Mouse (Mus musculus) heart, embryonic 15.5 days (tissue): Measurements from ENCODE around the gene Skiv2l. TPM values are rescaled to one million over a fixed set of nuclear protein-coding genes. Genes with fewer than 3 reads are reported as not detected.

ENCODE experiments used
- ATAC-seq: fragments of 200-750 bp; cut with Nextera tagmentation; replicated peaks from 2 replicates; pipeline ENCODE4 v1.8.0; 2017; ENCODE audit warnings: low read depth, moderate TSS enrichment; ENCODE audit not compliant: insufficient number of reproducible peaks, insufficient read depth, low FRiP score
- H3K27ac ChIP-seq: fragments of 300-500 bp; sonication (generic); 2 replicates; pipeline ENCODE4 v1.5.1; 2015; ENCODE audit warnings: mild to moderate bottlenecking, inconsistent platforms
- H3K27me3 ChIP-seq: fragments of 300-500 bp; sonication (generic); 2 replicates; pipeline ENCODE4 v1.6.1; 2015; ENCODE audit warnings: inconsistent platforms
- H3K36me3 ChIP-seq: fragments of 300-500 bp; sonication (generic); 2 replicates; pipeline ENCODE4 v1.6.1; 2015; ENCODE audit warnings: mild to moderate bottlenecking, inconsistent platforms
- H3K4me1 ChIP-seq: fragments of 300-500 bp; sonication (generic); replicated peaks from 2 replicates; pipeline ENCODE4 v1.6.1; 2015; ENCODE audit warnings: inconsistent platforms
- H3K4me2 ChIP-seq: fragments of 300-500 bp; sonication (generic); 2 replicates; pipeline ENCODE4 v1.6.1; 2015; ENCODE audit warnings: inconsistent platforms, mild to moderate bottlenecking, moderate library complexity
- H3K4me3 ChIP-seq: fragments of 300-500 bp; sonication (generic); 2 replicates; pipeline ENCODE4 v1.5.1; 2015; ENCODE audit warnings: mild to moderate bottlenecking, inconsistent platforms
- H3K9ac ChIP-seq: fragments of 300-500 bp; sonication (generic); 2 replicates; pipeline ENCODE4 v1.6.1; 2015; ENCODE audit warnings: mild to moderate bottlenecking, inconsistent platforms
- H3K9me3 ChIP-seq: fragments of 300-500 bp; sonication (generic); replicated peaks from 2 replicates; pipeline ENCODE4 v1.6.1; 2016; ENCODE audit warnings: inconsistent platforms
- WGBS: fragments of 180-500 bp; shearing (Covaris S2); methylation state at CpG from one replicate; pipeline ENCODE4 v1.1.7; 2015; ENCODE audit warnings: mixed read lengths; 5-methylcytosine and 5-hydroxymethylcytosine counted together
- polyA plus RNA-seq: library from polyadenylated mRNA; unstranded; fragments of >200 nt; fragmentation: Nextera tagmentation; extraction: Ambion mirVana; gene quantifications from 2 replicates; pipeline ENCODE4 v1.2.1, GENCODE M21; 2015

Gene Skiv2l
- polyA plus RNA-seq = 23.6 and 35.9 TPM in 2 replicates

DNA sequence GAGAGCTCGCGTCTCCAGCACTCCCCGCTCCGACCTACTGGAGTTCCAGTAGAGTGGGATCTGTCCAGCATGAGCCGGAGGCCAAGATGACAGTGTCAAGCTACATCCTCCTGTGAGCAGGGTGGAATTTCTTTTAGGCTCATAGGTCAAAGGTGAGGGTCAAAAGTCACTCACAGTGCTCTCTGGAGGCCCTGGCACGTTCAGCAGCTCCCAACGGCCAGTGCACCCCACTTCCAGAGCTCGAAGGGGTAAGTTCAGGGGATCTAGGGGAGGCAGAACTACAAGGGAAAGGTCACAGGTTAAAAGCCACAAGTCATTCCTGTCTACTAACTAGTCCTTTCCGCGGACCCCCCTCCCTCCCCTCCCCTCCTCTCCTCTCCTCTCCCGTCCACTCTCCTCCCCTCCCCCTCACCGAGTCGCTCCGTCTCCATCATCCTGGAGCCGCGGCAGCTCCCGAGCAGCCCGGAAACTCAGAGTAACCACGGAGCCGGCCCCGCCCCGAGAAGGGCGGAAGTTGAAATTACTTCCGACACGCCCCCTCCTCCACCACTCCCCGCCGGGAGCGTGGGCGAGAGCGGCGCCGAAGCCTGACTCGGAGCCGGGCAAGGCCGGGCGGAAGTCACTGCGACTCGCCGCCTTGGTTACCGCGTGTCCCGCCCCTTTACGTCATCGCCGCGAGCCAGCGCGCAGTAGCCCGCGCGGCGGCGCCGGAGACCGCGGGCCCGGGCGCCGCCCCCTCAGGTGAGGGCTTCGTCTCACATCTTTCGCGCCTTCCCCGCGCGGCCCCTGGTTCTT is at the start of gene Skiv2l, which contains the start of gene Nelfe:
Gene Skiv2l (minus strand): TSS at position 489 of the 795 bp plus-strand sequence.
Gene Nelfe (plus strand): TSS at position 670 of the 795 bp plus-strand sequence.
- Histone ChIP-seq H3K4me2 (peak within 1 kb of the TSS; percentile 98), H3K9ac (peak within 1 kb of the TSS; percentile 94), H3K4me3 (peak within 1 kb of the TSS; percentile 99), H3K27ac (peak within 1 kb of the TSS; percentile 60), H3K9me3 (no peaks in the 10 kb centered on the region), H3K4me1 (peaks cover 19% of the 10 kb centered on the region), H3K27me3 (no peaks in the 10 kb centered on the region), H3K36me3 (peaks cover 41% of the 10 kb centered on the region)
- under 1% methylated on average over 60 of the region's 65 CpGs for WGBS
- ATAC-seq = peak; percentile 98

DNA sequence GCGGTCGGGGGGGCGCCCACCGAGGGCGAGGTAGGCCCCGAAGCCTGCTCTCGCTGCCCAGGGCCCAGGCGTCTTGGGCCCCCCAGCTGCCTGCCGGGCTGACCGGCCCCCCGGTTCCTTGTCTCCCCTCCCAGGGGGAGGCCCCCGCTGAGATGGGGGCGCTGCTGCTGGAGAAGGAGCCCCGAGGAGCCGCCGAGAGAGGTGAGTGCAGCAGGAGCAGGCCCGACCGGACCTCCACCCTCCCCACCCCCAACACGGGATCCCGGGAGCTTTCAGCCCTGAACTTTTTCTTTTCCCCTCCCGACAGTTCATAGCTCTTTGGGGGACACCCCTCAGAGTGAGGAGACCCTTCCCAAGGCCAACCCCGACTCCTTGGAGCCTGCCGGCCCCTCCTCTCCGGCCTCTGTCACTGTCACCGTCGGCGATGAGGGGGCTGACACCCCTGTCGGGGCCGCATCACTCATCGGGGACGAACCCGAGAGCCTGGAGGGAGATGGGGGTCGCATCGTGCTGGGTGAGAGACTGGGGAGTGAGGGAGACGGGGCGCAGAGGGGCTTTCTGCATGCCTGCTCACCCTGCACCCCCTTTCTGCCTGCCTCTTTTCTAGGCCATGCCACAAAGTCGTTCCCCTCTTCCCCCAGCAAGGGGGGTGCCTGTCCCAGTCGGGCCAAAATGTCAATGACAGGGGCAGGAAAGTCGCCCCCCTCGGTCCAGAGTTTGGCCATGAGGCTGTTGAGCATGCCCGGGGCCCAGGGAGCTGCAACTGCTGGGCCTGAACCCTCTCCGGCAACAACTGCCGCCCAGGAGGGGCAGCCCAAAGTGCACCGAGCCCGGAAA is 49.3 kb upstream of the Skiv2l start:
- H3K9me3 ChIP-seq = no peaks in the 10 kb centered on the region
- no peaks in the 10 kb centered on the region for H3K27me3 ChIP-seq
- H3K36me3 ChIP-seq = peaks cover 30% of the 10 kb centered on the region
- WGBS = under 1% methylated on average over 39 of the region's 45 CpGs
- H3K27ac ChIP-seq = peak overlapping the region; percentile 98
- ATAC-seq = no peak
- H3K9ac ChIP-seq = peak overlapping the region; percentile 94
- peak overlapping the region; percentile 92 for H3K4me3 ChIP-seq
- H3K4me1 ChIP-seq = peaks cover 39% of the 10 kb centered on the region
- H3K4me2 ChIP-seq = peak overlapping the region; percentile 80

DNA sequence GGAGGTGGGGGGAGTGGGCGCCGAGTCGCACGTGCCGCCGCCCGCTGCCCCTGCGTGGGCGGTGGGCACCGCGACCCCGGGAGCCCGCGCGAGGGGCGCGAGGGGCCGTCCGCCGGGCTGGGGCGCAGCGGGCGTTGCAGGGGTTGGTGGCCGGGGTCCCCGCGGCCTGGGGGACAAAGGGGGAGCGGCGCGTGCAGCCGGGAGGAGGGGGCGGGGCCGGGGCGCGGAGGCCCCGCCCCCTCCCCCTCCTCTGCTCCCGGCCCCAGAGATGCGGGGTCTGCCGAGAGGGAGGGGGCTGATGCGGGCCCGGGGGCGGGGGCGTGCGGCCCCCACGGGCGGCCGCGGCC is 48.7 kb upstream of the Skiv2l start:
- Histone ChIP-seq H3K9ac (peak overlapping the region; percentile 94), H3K27me3 (no peaks in the 10 kb centered on the region), H3K27ac (peak overlapping the region; percentile 98), H3K4me3 (peak overlapping the region; percentile 92), H3K4me1 (peaks cover 42% of the 10 kb centered on the region), H3K4me2 (peak overlapping the region; percentile 80), H3K9me3 (no peaks in the 10 kb centered on the region), H3K36me3 (peaks cover 25% of the 10 kb centered on the region)
- 1% methylated on average over 14 of the region's 47 CpGs for WGBS
- no peak for ATAC-seq

DNA sequence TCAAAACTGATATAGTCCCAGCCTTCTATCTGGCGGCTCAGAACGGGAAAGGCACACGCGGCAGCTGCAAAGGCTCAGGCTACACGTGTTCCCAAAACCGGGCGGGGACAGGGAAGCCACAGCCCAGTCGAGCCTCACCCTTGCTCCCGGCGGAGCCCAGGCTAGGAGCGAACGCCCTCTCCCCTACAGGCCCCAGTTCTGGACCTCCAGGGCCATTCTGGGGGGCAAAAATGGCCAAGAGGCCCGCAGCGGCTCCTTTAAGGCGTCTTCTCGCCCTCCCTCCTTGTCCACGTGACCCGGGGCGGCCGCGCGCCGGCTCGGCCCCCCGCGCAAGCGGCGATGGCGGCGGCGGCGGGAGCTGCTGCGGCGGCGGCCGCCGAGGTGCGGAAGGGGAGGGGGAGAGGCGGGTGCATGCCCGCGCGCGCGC is 48.2 kb upstream of the Skiv2l start, which contains the start of the genes C2 and Ehmt2:
Gene C2 (minus strand): TSS at position 106 of the 427 bp plus-strand sequence.
Gene Ehmt2 (plus strand): TSS at position 310 of the 427 bp plus-strand sequence.
- 0% methylated on average over 40 of the region's 44 CpGs for WGBS
- ATAC-seq = peak; percentile 21
- Histone ChIP-seq H3K4me2 (peak within 1 kb of the TSS; percentile 80), H3K27me3 (no peaks in the 10 kb centered on the region), H3K4me3 (peak within 1 kb of the TSS; percentile 92), H3K9me3 (no peaks in the 10 kb centered on the region), H3K27ac (peak within 1 kb of the TSS; percentile 98), H3K4me1 (peaks cover 45% of the 10 kb centered on the region), H3K36me3 (peaks cover 20% of the 10 kb centered on the region), H3K9ac (peak within 1 kb of the TSS; percentile 94)

DNA sequence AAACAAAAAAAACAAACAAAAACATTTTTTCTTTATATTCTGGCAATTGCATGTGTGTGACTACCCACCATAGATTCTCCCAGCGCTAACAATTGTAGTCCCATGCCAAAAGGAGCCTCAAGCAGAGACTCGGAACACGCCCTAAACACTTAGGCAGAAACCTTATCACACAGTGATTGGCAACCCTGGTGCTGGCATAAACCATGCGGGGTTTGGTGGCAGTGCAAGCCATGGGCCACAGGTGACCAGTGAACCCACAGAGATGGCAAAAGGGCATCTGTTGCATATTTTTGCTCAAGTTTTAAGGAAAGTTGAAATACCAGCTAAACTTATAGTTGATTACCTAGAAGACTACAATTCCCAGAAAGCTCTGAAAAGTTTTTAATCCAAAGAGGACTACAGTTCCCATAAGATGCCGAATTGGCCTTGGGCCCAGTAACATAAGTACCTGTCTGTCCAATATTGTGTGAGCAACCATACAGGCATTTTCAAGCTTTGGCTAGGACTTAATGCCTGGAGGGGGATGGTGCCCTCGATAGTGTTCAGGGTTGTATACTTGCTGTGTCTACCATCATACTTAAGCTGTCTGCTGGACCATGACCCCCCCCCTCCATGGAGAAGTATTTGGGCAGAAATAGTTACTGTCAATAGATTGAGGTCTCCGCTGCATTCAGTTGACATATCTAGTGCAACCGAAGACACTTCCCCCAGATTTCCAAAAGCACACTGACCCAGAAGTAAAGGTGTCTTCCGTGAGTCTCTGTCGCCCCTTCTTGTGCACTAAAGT is 47.6 kb upstream of the Skiv2l start:
- Histone ChIP-seq H3K27ac (peak overlapping the region; percentile 98), H3K36me3 (peaks cover 14% of the 10 kb centered on the region), H3K9ac (peak overlapping the region; percentile 94), H3K4me1 (peaks cover 45% of the 10 kb centered on the region), H3K9me3 (no peaks in the 10 kb centered on the region), H3K4me3 (peak overlapping the region; percentile 92), H3K4me2 (peak overlapping the region; percentile 80), H3K27me3 (no peaks in the 10 kb centered on the region)
- ATAC-seq = no peak
- 11% methylated on average over 10 of the region's 10 CpGs for WGBS

DNA sequence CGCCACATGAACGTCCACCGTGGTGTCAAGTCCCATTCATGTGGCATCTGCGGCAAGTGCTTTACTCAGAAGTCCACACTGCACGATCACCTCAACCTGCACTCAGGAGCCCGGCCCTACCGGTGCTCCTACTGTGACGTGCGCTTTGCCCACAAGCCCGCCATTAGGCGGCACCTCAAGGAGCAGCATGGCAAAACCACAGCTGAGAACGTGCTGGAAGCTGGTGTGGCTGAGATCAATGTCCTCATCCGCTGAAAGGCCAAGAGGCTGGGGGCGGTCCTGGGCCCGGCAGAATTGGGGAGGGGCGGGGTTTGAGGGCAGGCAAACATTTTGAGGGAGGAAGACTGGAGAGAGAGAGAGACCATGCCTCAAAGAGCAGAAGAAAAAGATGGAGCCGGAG is 46.4 kb upstream of the Skiv2l start:
- Histone ChIP-seq H3K4me2 (peak overlapping the region; percentile 97), H3K9ac (no peak overlapping the region), H3K36me3 (peaks cover 6% of the 10 kb centered on the region; the same call in 1 of the 2 replicates), H3K9me3 (no peaks in the 10 kb centered on the region), H3K27me3 (no peaks in the 10 kb centered on the region), H3K4me3 (no peak overlapping the region; the same call in 1 of the 2 replicates), H3K4me1 (peaks cover 45% of the 10 kb centered on the region), H3K27ac (no peak overlapping the region)
- WGBS = 78% methylated on average over 17 of the region's 17 CpGs
- ATAC-seq = no peak

DNA sequence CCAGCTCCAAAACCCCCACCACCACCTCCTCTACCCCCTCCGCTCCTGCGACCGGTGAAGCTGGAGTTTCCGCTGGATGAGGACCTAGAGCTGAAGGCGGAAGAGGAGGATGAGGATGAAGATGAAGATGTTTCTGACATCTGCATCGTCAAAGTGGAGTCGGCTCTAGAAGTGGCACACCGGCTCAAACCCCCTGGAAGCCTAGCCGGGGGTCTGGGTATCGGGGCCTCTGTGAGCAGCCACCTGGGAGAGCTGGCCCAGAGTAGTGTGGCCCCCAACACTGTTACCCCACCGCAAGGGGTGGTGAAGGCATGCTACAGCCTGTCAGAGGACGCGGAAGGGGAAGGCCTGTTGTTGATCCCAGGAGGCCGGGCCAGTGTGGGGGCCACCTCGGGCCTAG is 45.7 kb upstream of the Skiv2l start:
- no peaks in the 10 kb centered on the region for H3K27me3 ChIP-seq
- H3K9ac ChIP-seq = no peak overlapping the region; the same call in 1 of the 2 replicates
- H3K4me1 ChIP-seq = peaks cover 45% of the 10 kb centered on the region
- peak overlapping the region; percentile 88; the same call in 1 of the 2 replicates for H3K27ac ChIP-seq
- ATAC-seq = no peak
- no peaks in the 10 kb centered on the region for H3K9me3 ChIP-seq
- peaks cover 5% of the 10 kb centered on the region; the same call in 1 of the 2 replicates for H3K36me3 ChIP-seq
- H3K4me3 ChIP-seq = peak overlapping the region; percentile 87
- 90% methylated on average over 15 of the region's 15 CpGs for WGBS
- H3K4me2 ChIP-seq = peak overlapping the region; percentile 97

DNA sequence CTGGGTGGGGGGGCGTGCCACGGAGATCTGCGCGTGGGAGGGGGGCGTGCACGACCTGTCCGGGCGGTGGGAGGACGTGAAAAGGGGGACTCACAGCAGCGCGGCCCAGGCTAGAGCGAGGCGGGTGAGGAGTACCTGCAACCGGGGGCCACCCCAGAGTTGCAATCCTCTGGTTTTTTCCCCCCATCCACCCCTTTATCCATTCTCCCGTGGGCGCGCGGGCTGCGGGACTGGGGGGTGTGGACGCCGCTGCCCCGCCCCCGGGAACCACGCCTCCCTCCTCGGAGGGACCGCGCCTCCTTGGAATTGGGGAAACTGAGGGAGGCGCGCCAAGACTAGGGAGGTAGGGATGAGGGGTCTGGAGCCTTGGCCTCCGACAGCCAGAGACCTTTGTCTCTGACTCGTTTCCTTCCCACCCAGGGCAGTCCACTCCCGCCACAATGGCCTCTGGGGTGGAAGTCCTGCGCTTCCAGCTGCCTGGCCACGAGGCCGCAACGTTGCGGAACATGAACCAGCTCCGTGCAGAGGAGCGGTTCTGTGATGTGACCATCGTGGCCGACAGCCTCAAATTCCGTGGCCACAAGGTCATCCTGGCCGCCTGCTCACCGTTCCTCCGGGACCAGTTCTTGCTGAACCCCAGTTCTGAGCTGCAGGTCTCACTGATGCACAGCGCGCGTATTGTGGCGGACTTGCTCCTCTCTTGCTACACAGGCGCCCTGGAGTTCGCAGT is 45.0 kb upstream of the Skiv2l start:
- 11% methylated on average over 50 of the region's 51 CpGs for WGBS
- Histone ChIP-seq H3K9ac (peak overlapping the region; percentile 94), H3K27me3 (no peaks in the 10 kb centered on the region), H3K36me3 (peaks cover 5% of the 10 kb centered on the region; the same call in 1 of the 2 replicates), H3K27ac (peak overlapping the region; percentile 88), H3K4me2 (peak overlapping the region; percentile 97), H3K9me3 (no peaks in the 10 kb centered on the region), H3K4me1 (peaks cover 39% of the 10 kb centered on the region), H3K4me3 (peak overlapping the region; percentile 87)
- peak; percentile 3; the same call in 1 of the 2 replicates for ATAC-seq

DNA sequence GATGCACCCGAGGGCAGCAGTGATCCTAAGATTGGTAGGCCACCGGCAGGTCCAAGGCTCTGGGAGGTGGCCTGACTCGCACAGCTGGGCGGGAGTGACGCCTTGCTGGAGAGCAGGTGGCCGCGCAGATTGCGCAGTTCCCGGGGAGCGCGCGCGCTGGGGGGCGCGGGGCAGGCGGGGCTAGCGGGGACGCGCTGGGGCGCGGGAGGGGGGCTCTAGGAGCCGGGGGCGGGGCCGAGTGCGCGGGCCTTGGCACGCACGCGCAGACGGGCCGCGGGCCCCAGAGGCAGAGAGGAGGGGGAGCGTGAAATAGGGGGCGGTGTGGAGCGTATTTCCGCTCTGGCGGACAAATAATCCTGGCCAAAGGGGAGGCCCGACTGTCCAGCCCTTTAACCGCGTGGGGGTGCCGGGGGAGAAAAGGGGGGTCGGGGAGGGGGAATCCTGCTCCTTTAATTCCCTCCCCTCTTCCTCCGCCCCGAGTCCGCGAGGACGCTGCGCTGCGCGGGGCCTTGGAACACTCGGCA is 44.1 kb upstream of the Skiv2l start:
- WGBS = under 1% methylated on average over 37 of the region's 51 CpGs
- Histone ChIP-seq H3K4me1 (peaks cover 35% of the 10 kb centered on the region), H3K9me3 (no peaks in the 10 kb centered on the region), H3K9ac (peak overlapping the region; percentile 94), H3K4me2 (peak overlapping the region; percentile 97), H3K27ac (peak overlapping the region; percentile 88), H3K36me3 (peaks cover 5% of the 10 kb centered on the region; the same call in 1 of the 2 replicates), H3K4me3 (peak overlapping the region; percentile 87), H3K27me3 (no peaks in the 10 kb centered on the region)
- ATAC-seq = peak; percentile 90
